ENCODE assay signal across 9 mouse cellular contexts in genomic region chr6:70880714-70881304, GRCm38 (mm10). TPM values are rescaled to one million over a fixed set of nuclear protein-coding genes. Genes with fewer than 3 reads are reported as not detected.
DNase-seq lines count a peak whose midpoint lies in the region; ATAC-seq and TF ChIP-seq lines count a peak whose summit lies in the region.
"Had no signal": no experiment of that assay in that cellular context is flagged by ENCODE, and none has a peak within 500 bp of the region (broad histone marks: within the 10 kb centered on the region; RNA-seq: fewer than 3 reads in every experiment).

No protein-coding gene starts in this region.

- no peaks in the 10 kb centered on the region for H3K9me3 ChIP-seq in ES-E14 (ENCODE audit: control insufficient read depth, insufficient read depth, low read depth, low read length)
- H3K9me3 ChIP-seq in forebrain, embryonic 10.5 days = no peaks in the 10 kb centered on the region
- no peaks in the 10 kb centered on the region for H3K9me3 ChIP-seq in lung, embryonic 14.5 days (ENCODE audit: low read depth, low read length)
- H3K9me3 ChIP-seq: limb, embryonic 15.5 days had no signal

- no peaks in the 10 kb centered on the region for H3K4me1 ChIP-seq in ES-E14 (ENCODE audit: control insufficient read depth in 2 of 2, insufficient read depth in 2 of 2, low read length in 2 of 2, poor library complexity in 1 of 2)
- H3K4me1 ChIP-seq in forebrain, embryonic 10.5 days = peaks cover 17% of the 10 kb centered on the region
- H3K4me1 ChIP-seq in lung, embryonic 14.5 days (ENCODE audit: insufficient read depth) = no peaks in the 10 kb centered on the region
- H3K4me1 ChIP-seq: limb, embryonic 15.5 days had no signal

- in situ Hi-C loops in ES-E14 (cut with MboI; ENCODE audit: low sequenced_read_pairs in 2 of 2, unreplicated experiment in 2 of 2) = no loop called here

- peak; percentile 72 for DNase-seq in ES-E14 (ENCODE audit: low read depth, low spot score)
- peak; percentile 20 for DNase-seq in brain, embryonic 18.5 days (ENCODE audit: low read depth, low spot score)
- DNase-seq in forebrain, embryonic 10.5 days (ENCODE audit: extremely low spot score, low spot score) = peak; percentile 71
- peak; percentile 87 for DNase-seq in heart, postnatal 4 days
- DNase-seq in layer of hippocampus, adult 11-12 months (ENCODE audit: low spot score) = peak; percentile 88
- DNase-seq in lung, embryonic 14.5 days = peak; percentile 91
- peak; percentile 81 for DNase-seq in ovary, postnatal 14 days (ENCODE audit: low spot score)
- DNase-seq in thymus, postnatal 14 days = peak; percentile 82

- H3K36me3 ChIP-seq in ES-E14 (ENCODE audit: control insufficient read depth, insufficient read depth, low read length, poor library complexity, severe bottlenecking) = peaks cover 3% of the 10 kb centered on the region; the same call in 1 of the 2 replicates
- peaks cover 44% of the 10 kb centered on the region for H3K36me3 ChIP-seq in forebrain, embryonic 10.5 days (replicated peaks)
- peaks cover 52% of the 10 kb centered on the region for H3K36me3 ChIP-seq in lung, embryonic 14.5 days (ENCODE audit: insufficient read depth)

- no peak overlapping the region for H3K9ac ChIP-seq in ES-E14 (ENCODE audit: insufficient read depth, low read depth, low read length, poor library complexity, severe bottlenecking)
- H3K9ac ChIP-seq in lung, embryonic 14.5 days = no peak overlapping the region
- H3K9ac ChIP-seq: limb, embryonic 15.5 days had no signal

- WGBS in forebrain, embryonic 10.5 days = 28% methylated on average over 5 of the region's 5 CpGs
- WGBS in lung, embryonic 14.5 days = 11% methylated on average over 5 of the region's 5 CpGs

- H3K4me3 ChIP-seq in ES-E14 (ENCODE audit: insufficient read depth in 1 of 2, low read depth in 1 of 2, low read length in 2 of 2, poor library complexity in 1 of 2, severe bottlenecking in 1 of 2) = no peak overlapping the region
- no peak overlapping the region for H3K4me3 ChIP-seq in forebrain, embryonic 10.5 days
- H3K4me3 ChIP-seq in lung, embryonic 14.5 days (ENCODE audit: low read depth, low read length) = no peak overlapping the region
- H3K4me3 ChIP-seq: limb, embryonic 15.5 days had no signal

- H3K27ac ChIP-seq in ES-E14 (ENCODE audit: insufficient read depth, low read depth, low read length, poor library complexity, severe bottlenecking) = no peak overlapping the region
- no peak overlapping the region for H3K27ac ChIP-seq in forebrain, embryonic 10.5 days
- no peak overlapping the region for H3K27ac ChIP-seq in lung, embryonic 14.5 days (ENCODE audit: low read depth)
- H3K27ac ChIP-seq: limb, embryonic 15.5 days had no signal

- H3K27me3 ChIP-seq in forebrain, embryonic 10.5 days (ENCODE audit: poor library complexity, severe bottlenecking) = no peaks in the 10 kb centered on the region
- H3K27me3 ChIP-seq in lung, embryonic 14.5 days (ENCODE audit: insufficient read depth, low read length) = no peaks in the 10 kb centered on the region
- H3K27me3 ChIP-seq: limb, embryonic 15.5 days had no signal

- ATAC-seq in lung, embryonic 14.5 days (ENCODE audit: insufficient read depth) = peak; percentile 62; the same call in 1 of the 2 replicates

- no peak overlapping the region for H3K4me2 ChIP-seq in lung, embryonic 14.5 days
- H3K4me2 ChIP-seq: limb, embryonic 15.5 days had no signal

- TF ChIP-seq CTCF in lung, embryonic 14.5 days (IDR thresholded peaks at IDR 0.05; ENCODE audit: low read depth) = peak; percentile 93

TF ChIP-seq in ES-E14, 5 proteins besides CTCF, POLR2A, EP300 and RAD21:
- no peak for TF ChIP-seq ZNF384 (IDR thresholded peaks at IDR 0.05; ENCODE audit: low read depth, low read length)
- TF ChIP-seq MAFK (IDR thresholded peaks at IDR 0.05; ENCODE audit: insufficient read depth, low read depth, low read length) = no peak
- TF ChIP-seq HCFC1 (IDR thresholded peaks at IDR 0.05; ENCODE audit: borderline replicate concordance, insufficient read depth, low read length) = no peak
- no peak for TF ChIP-seq CHD2 (IDR thresholded peaks at IDR 0.05; ENCODE audit: low read depth, low read length)
- no peak for TF ChIP-seq ZC3H11A (IDR thresholded peaks at IDR 0.05; ENCODE audit: borderline replicate concordance, low read depth, low read length)

RNA-seq across cellular contexts. Expression of gene Eif2ak3, which starts 36.5 kb away (rescaled TPM):
- total RNA-seq in ES-E14 (2012; rRNA removed) = 33.9 and 53.9 TPM in 2 replicates
- 6.5 and 8.0 TPM in 2 replicates for polyA plus RNA-seq in forebrain, embryonic 10.5 days (2016; fragmentation: Nextera tagmentation; extraction: Ambion mirVana)
- total RNA-seq in heart, postnatal 4 days (2021) = 10 to 100 TPM; 12.6 to 13.7 TPM
- 8.9 and 9.7 TPM in 2 replicates for polyA plus RNA-seq in lung, embryonic 14.5 days (2014; fragmentation: Nextera tagmentation; extraction: Ambion mirVana)

RNA-seq across cellular contexts. Expression of gene Tex37, which starts 37.9 kb away (rescaled TPM):
- not detected in 2 replicates for total RNA-seq in ES-E14 (2012; rRNA removed)
- polyA plus RNA-seq in forebrain, embryonic 10.5 days (2016; fragmentation: Nextera tagmentation; extraction: Ambion mirVana) = not detected in 2 replicates
- not detected for total RNA-seq in heart, postnatal 4 days (2021)
- not detected in 2 replicates for polyA plus RNA-seq in lung, embryonic 14.5 days (2014; fragmentation: Nextera tagmentation; extraction: Ambion mirVana)
- polyA plus RNA-seq: limb, embryonic 15.5 days had no signal

Comparison
In these comparisons a context has a peak if more than half of its experiments do, and no peak if none do; other contexts are left out.
1. DNase-seq: peak in every context shown above with its lines; median percentile 91 in lung, embryonic 14.5 days; 88 in layer of hippocampus, adult 11-12 months; 87 in heart, postnatal 4 days; 82 in thymus, postnatal 14 days; 81 in ovary, postnatal 14 days; 72 in ES-E14; 71 in forebrain, embryonic 10.5 days; 20 in brain, embryonic 18.5 days.